Mouse (Mus musculus): ENCODE measurements around the gene Ccng1.
"Not testable (repeated sequence)": the region's sequence is repeated elsewhere in the genome, so short reads cannot be mapped to it uniquely, and the experiment has no call there.

Ccng1 gene

DNA sequence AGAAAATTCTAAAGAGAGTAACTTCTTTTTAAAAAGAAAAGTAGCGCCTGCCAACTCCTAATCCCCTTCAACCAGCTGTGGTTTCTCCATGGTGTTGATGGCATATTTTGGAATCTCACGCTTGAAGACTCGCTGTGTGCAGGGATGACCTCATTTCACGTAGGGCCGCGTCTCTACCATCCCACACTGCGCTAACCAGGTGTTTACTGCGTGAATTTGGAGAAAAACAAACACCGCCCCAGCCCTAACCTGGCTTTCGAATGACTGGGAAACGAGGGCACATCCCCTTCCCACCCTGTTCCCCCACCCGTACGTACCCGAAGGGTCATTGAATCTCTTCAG lies 22.1 kb downstream of the Ccng1 start:
- no peak for DNase-seq (ENCODE audit: extremely low spot score, low read depth, low spot score)

DNA sequence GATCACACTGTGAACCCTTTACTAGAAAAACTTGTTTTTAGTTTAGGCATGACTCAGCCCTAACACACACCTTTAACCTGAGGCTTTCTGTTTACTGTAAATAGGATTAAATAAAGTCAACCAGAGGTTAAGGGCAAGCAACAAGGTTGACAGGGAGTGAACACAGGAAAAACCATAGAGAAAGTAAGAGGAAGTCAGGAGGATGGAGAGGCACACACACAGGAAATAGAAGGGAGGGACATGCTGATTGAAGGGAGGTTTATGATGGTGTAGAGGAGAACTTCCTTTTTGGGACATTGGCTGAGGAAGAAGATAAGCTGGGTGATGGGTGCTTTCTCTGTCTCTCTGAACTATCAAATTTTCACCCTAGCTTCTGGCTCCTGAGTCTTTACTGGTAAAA lies 36.8 kb downstream of the Ccng1 start:
- DNase-seq (ENCODE audit: extremely low spot score, low read depth, low spot score) = no peak

DNA sequence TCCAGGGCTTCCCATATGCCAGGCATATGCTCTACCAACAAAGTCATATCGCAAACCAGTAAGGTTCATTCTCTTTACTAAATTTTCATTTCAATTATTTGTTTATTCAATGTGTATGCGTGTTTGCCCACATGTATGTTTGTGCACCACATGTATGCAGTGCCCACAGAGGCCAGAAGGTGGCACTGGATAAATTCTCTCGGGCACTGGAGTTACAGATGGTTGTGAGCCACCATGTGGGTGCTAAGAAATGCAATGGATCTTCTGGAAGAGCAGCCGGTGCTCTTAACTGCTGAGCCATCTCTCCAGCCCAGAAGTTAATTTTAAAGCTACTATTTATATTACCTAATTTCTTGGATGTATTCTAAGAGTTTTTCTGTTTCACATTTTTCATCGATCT lies 39.6 kb downstream of the Ccng1 start:
- no peak for DNase-seq (ENCODE audit: extremely low spot score, low read depth, low spot score)

DNA sequence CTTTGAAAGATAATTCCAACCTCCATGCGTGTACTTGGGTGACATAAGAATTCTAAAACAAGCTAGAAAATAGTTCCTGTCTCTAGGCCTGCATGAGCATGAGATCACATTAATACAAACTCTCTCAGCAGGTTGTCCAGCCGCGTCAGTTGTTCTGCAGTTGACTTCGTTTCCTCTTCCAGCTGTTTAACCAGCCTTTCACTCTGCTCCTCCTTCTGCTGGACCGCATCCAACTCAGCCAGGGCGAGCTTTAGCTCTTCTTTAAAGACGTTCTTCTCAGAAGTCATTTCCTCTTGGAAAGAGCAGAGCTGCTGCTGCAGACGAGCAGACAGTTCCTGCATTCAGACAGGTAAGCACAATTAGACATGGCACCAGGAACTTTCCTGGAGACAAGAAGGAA lies 41.3 kb downstream of the Ccng1 start:
- no peak for DNase-seq (ENCODE audit: extremely low spot score, low read depth, low spot score)

DNA sequence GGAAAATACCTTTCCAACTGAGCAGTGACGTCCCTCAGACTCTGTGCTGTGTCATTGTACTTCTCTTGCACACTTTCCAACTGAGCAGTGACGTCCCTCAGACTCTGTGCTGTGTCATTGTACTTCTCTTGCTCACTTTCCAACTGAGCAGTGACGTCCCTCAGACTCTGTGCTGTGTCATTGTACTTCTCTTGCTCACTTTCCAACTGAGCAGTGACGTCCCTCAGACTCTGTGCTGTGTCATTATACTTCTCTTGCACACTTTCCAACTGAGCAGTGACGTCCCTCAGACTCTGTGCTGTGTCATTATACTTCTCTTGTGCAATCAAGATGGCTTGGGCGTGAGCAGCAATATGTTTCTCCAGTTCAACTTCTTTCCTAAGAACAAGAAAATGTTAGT lies 45.2 kb downstream of the Ccng1 start:
- DNase-seq (ENCODE audit: extremely low spot score, low read depth, low spot score) = not testable (repeated sequence)
